Mouse (Mus musculus) forebrain, embryonic 11.5 days (tissue): Measurements from ENCODE around the gene Pnliprp1. TPM values are rescaled to one million over a fixed set of nuclear protein-coding genes. Genes with fewer than 3 reads are reported as not detected.

ENCODE experiments used
- polyA plus RNA-seq: library from polyadenylated mRNA; unstranded; fragments of >200 nt; fragmentation: Nextera tagmentation; extraction: Ambion mirVana; gene quantifications from 2 replicates; pipeline ENCODE4 v1.2.1, GENCODE M21; 2014

Pnliprp1 gene
- polyA plus RNA-seq, 1 experiment from 2014 or later = not detected

Other genes with a start within 250 kb of the Pnliprp1 start
- gene Ccdc172, start 216.9 kb upstream of the Pnliprp1 start, polyA plus RNA-seq = not detected in 2 replicates
- gene Pnlip, start 76.4 kb upstream of the Pnliprp1 start, polyA plus RNA-seq = not detected in 2 replicates
- not detected in 2 replicates for gene Pnliprp2, start 30.8 kb downstream of the Pnliprp1 start, polyA plus RNA-seq
- not detected in 2 replicates for gene 1700019N19Rik, start 65.6 kb downstream of the Pnliprp1 start, polyA plus RNA-seq
- 0.98 and 1.9 TPM in 2 replicates for gene Eno4, start 214.5 kb downstream of the Pnliprp1 start, polyA plus RNA-seq
- gene Hspa12a, start 214.8 kb downstream of the Pnliprp1 start, polyA plus RNA-seq = 6.5 and 7.4 TPM in 2 replicates